Mouse (Mus musculus): ENCODE data around the gene Tbc1d13. TPM values are rescaled to one million over a fixed set of nuclear protein-coding genes. Genes with fewer than 3 reads are reported as not detected.
"Not testable (repeated sequence)": the region's sequence is repeated elsewhere in the genome, so short reads cannot be mapped to it uniquely, and the experiment has no call there.

Tbc1d13 gene
- total and polyA plus RNA-seq, 2 experiments from 2014 or later: 10.6 to 168 TPM

DNA sequence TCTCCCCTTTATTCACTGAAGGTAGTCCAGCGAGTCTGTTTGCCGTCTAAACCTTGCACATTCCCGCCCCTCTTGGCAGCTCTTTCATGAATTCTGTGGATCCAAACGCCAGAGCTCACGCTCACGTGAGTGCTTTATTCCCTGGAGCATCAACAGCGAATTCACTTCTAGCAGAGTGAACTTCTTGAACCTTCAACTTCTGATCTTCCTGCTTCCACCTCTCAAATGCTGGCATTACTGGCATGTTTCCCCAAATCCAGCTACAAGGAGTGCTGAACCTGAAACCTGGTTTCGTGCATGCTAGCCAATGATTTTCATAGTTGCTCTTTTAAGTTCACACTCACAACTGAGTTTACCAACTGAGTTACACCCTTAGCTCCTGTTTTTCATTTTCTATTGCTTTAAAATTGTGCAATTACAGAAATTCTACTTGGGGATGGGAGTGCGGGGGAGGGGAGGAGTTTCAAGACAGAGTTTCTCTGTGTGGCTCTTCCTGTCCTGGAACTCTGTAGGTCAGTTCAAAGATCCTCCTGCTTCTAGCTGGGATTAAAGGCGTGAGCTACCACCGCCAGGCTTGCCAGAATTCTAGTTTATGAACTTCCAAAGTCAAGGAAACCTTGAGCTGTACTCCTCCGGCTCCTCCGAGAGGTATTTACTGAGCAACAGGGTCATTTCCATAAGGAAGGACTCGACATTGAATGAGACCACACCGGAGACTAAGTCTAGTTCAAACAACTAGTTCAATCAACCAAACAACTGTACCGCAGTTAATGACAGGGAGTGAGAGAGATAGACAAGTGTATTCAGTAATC lies 539 bp upstream of the Tbc1d13 start:
- Histone ChIP-seq H3K36me3 (ENCODE audit: insufficient read depth, low read length) (peaks cover 5% of the 10 kb centered on the region; the same call in 1 of the 2 replicates), H3K9ac (replicated peaks; ENCODE audit: low read length, poor library complexity, severe bottlenecking) (no peak overlapping the region), H3K4me3 (ENCODE audit: low read depth, low read length) (peak overlapping the region; percentile 78), H3K27ac (ENCODE audit: low read depth, low read length) (peak overlapping the region; percentile 7; the same call in 1 of the 2 replicates), H3K4me2 (ENCODE audit: low read depth, low read length, poor library complexity, severe bottlenecking) (peak overlapping the region; percentile 90), H3K27me3 (ENCODE audit: insufficient read depth, low read length) (no peaks in the 10 kb centered on the region), H3K4me1 (ENCODE audit: insufficient read depth, low read length) (peaks cover 11% of the 10 kb centered on the region; the same call in 1 of the 2 replicates), H3K9me3 (ENCODE audit: low read length) (no peaks in the 10 kb centered on the region)
- WGBS: 21% methylated on average over 16 of the region's 16 CpGs
- DNase-seq (ENCODE audit: low spot score): peak; percentile 15
- TF ChIP-seq CTCF (IDR thresholded peaks at IDR 0.05): no peak
- ATAC-seq (ENCODE audit: low FRiP score): no peak

- Histone ChIP-seq H3K4me3 (ENCODE audit: low read depth, low read length) (peak overlapping the region; percentile 78), H3K27ac (ENCODE audit: low read depth, low read length) (peak overlapping the region; percentile 80; the same call in 1 of the 2 replicates), H3K9me3 (ENCODE audit: low read length) (no peaks in the 10 kb centered on the region), H3K27me3 (ENCODE audit: insufficient read depth, low read length) (no peaks in the 10 kb centered on the region), H3K4me2 (ENCODE audit: low read depth, low read length, poor library complexity, severe bottlenecking) (peak overlapping the region; percentile 90), H3K9ac (replicated peaks; ENCODE audit: low read length, poor library complexity, severe bottlenecking) (peak overlapping the region; percentile 79), H3K36me3 (ENCODE audit: insufficient read depth, low read length) (peaks cover 5% of the 10 kb centered on the region; the same call in 1 of the 2 replicates), H3K4me1 (ENCODE audit: insufficient read depth, low read length) (peaks cover 11% of the 10 kb centered on the region; the same call in 1 of the 2 replicates)
- 24% methylated on average over 6 of the region's 6 CpGs for WGBS
- ATAC-seq (ENCODE audit: low FRiP score) (0 out of 2 replicates have a peak, but pooled peaks have one; percentile 8), DNase-seq (ENCODE audit: low spot score) (no peak)
- no peak for TF ChIP-seq CTCF (IDR thresholded peaks at IDR 0.05)
These were observed 799 bp downstream of the Tbc1d13 start for GRCm38 (mm10) chr2:30134378-30134711.

- peak overlapping the region; percentile 79; the same call in 1 of the 2 replicates for H3K9ac ChIP-seq (replicated peaks; ENCODE audit: low read length, poor library complexity, severe bottlenecking)
- peaks cover 7% of the 10 kb centered on the region; the same call in 1 of the 2 replicates for H3K36me3 ChIP-seq (ENCODE audit: insufficient read depth, low read length)
- TF ChIP-seq CTCF (IDR thresholded peaks at IDR 0.05): no peak
- H3K9me3 ChIP-seq (ENCODE audit: low read length): no peaks in the 10 kb centered on the region
- no peaks in the 10 kb centered on the region for H3K27me3 ChIP-seq (ENCODE audit: insufficient read depth, low read length)
- ATAC-seq (ENCODE audit: low FRiP score) (no peak), DNase-seq (ENCODE audit: low spot score) (no peak)
- 47% methylated on average over 10 of the region's 10 CpGs for WGBS
- H3K27ac ChIP-seq (ENCODE audit: low read depth, low read length): 0 out of 2 replicates have a peak overlapping the region, but pooled peaks have one; percentile 38
- peak overlapping the region; percentile 90 for H3K4me2 ChIP-seq (ENCODE audit: low read depth, low read length, poor library complexity, severe bottlenecking)
- peaks cover 11% of the 10 kb centered on the region; the same call in 1 of the 2 replicates for H3K4me1 ChIP-seq (ENCODE audit: insufficient read depth, low read length)
- H3K4me3 ChIP-seq (ENCODE audit: low read depth, low read length): peak overlapping the region; percentile 78
These were observed 1.5 kb downstream of the Tbc1d13 start for GRCm38 (mm10) chr2:30134928-30135620.

- WGBS: 90% methylated on average over 10 of the region's 10 CpGs
- no peak for ATAC-seq (ENCODE audit: low FRiP score)
- peaks cover 11% of the 10 kb centered on the region; the same call in 1 of the 2 replicates for H3K4me1 ChIP-seq (ENCODE audit: insufficient read depth, low read length)
- H3K36me3 ChIP-seq (ENCODE audit: insufficient read depth, low read length): peaks cover 18% of the 10 kb centered on the region
- no peak overlapping the region for H3K9ac ChIP-seq (replicated peaks; ENCODE audit: low read length, poor library complexity, severe bottlenecking)
- H3K4me3 ChIP-seq (ENCODE audit: low read depth, low read length): no peak overlapping the region
- DNase-seq (ENCODE audit: low spot score): no peak
- no peaks in the 10 kb centered on the region for H3K27me3 ChIP-seq (ENCODE audit: insufficient read depth, low read length)
- no peak overlapping the region for H3K27ac ChIP-seq (ENCODE audit: low read depth, low read length)
- no peaks in the 10 kb centered on the region for H3K9me3 ChIP-seq (ENCODE audit: low read length)
- H3K4me2 ChIP-seq (ENCODE audit: low read depth, low read length, poor library complexity, severe bottlenecking): no peak overlapping the region
- TF ChIP-seq CTCF (IDR thresholded peaks at IDR 0.05): no peak
These were observed 2.9 kb downstream of the Tbc1d13 start for GRCm38 (mm10) chr2:30136458-30136857.

DNA sequence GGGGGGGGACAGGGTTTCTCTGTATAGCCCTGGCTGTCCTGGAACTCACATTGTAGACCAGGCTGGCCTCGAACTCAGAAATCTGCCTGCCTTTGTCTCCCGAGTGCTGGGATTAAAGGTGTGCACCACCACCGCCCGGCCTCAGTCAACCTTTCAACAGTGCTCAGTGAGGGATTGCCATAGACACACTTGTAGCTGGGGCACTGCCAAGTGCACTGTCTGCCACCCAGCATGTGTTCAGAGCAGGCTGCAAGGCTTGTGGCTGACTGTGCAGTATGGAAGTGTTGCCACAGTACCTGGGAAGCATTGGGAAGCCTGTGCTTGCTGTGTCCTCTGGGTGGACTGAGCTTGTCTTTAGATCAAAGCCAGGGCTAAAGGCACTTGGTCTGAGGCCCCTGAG lies 6.5 kb downstream of the Tbc1d13 start:
- H3K36me3 ChIP-seq (ENCODE audit: insufficient read depth, low read length): peaks cover 46% of the 10 kb centered on the region
- not testable (repeated sequence) for DNase-seq (ENCODE audit: low spot score); H3K27ac ChIP-seq (ENCODE audit: low read depth, low read length); H3K9ac ChIP-seq (replicated peaks; ENCODE audit: low read length, poor library complexity, severe bottlenecking); H3K27me3 ChIP-seq (ENCODE audit: insufficient read depth, low read length); H3K9me3 ChIP-seq (ENCODE audit: low read length); ATAC-seq (ENCODE audit: low FRiP score); H3K4me3 ChIP-seq (ENCODE audit: low read depth, low read length); H3K4me2 ChIP-seq (ENCODE audit: low read depth, low read length, poor library complexity, severe bottlenecking); H3K4me1 ChIP-seq (ENCODE audit: insufficient read depth, low read length)
- 82% methylated on average over 4 of the region's 4 CpGs for WGBS

DNA sequence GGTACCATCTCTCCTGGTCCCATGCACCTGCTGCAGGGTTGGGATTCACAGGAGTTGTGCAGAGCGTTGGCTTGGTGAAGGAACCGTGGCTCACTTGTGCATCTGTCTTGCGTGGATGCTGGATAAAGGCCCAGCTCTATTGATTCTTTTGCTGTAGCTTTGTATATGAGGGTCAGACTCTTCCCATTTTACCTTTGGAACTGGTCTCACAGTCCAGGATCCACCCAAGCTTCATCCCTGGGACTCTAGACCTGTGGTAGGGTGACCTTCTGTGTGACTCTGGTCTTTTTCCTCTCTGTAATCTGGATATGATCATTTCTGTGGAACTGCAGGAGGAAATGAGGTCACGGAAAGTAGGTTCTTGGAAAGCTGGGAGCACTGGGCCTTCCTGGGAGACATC lies 10.9 kb downstream of the Tbc1d13 start:
- TF ChIP-seq CTCF (IDR thresholded peaks at IDR 0.05): no peak

More for the DNA sequence above, 10.9 kb downstream of the Tbc1d13 start:
- no peak for ATAC-seq (ENCODE audit: low FRiP score)
- H3K27ac ChIP-seq (ENCODE audit: low read depth, low read length): no peak overlapping the region
- no peak overlapping the region for H3K9ac ChIP-seq (replicated peaks; ENCODE audit: low read length, poor library complexity, severe bottlenecking)
- no peak overlapping the region for H3K4me3 ChIP-seq (ENCODE audit: low read depth, low read length)
- H3K27me3 ChIP-seq (ENCODE audit: insufficient read depth, low read length): no peaks in the 10 kb centered on the region
- H3K9me3 ChIP-seq (ENCODE audit: low read length): no peaks in the 10 kb centered on the region
- no peak overlapping the region for H3K4me2 ChIP-seq (ENCODE audit: low read depth, low read length, poor library complexity, severe bottlenecking)
- 95% methylated on average over 4 of the region's 4 CpGs for WGBS
- DNase-seq (ENCODE audit: low spot score): no peak
- no peaks in the 10 kb centered on the region for H3K4me1 ChIP-seq (ENCODE audit: insufficient read depth, low read length)
- H3K36me3 ChIP-seq (ENCODE audit: insufficient read depth, low read length): peaks cover 77% of the 10 kb centered on the region
